Mouse (Mus musculus): ENCODE results near the gene Kcnj9.

DNA sequence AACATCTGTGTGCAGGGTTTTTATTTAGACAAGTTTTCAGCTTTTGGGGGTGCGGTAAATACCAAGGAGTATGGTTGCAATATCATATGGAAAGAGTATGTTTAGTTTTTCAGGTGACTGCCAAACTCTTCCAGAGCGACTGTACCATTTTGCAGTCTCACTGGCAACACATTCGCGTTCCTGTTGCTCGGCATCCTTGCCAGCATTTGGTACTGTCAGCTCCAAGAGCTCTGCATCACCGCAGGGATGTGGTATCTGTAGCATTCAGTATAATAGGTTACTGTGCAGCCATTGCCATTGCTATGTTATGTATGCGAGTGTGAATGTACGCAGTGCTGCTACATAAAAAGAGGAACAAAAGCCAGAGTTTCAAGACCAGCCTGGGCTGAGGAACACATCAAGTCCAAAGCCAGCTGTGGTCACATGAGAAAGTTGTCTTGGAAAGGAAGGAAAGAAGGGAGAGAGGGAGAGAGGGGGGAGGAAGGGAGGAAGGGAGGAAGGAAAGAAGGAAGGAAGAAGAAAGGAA is 2.4 kb upstream of the Kcnj9 start:
- TF ChIP-seq CTCF (IDR thresholded peaks at IDR 0.05; ENCODE audit: low read depth, low read length), result no peak
- TF ChIP-seq POLR2A (IDR thresholded peaks at IDR 0.05; ENCODE audit: extremely low read depth, insufficient read depth, low read length), result no peak

All from liver, adult 2 months (tissue).